Mouse (Mus musculus): Measurements from ENCODE around the gene Sox6. TPM values are rescaled to one million over a fixed set of nuclear protein-coding genes. Genes with fewer than 3 reads are reported as not detected.

Sox6 gene
- total RNA-seq, 2 experiments from 2014 or later, result 0.45 to 0.98 TPM

DNA sequence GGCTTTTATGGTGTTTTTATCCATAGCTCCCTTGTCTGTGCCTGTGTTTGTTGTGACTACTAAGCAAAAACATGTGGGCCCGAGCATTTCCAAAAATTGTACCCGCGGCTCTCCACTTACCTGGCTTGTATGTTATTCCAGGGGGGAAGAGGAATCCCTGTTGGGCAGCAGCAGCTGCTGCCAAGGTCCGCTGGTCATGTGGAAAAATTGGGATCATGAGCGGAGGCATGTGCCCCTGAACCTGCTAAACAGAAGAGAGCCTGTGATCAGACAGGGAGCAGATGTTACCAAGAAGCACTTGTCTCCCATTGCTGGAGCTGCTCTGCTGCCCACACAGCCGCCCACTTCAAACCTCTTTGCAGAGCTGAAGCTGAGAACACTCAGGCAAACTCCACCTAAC, 441.2 kb downstream of the Sox6 start:
- ATAC-seq (replicated peaks; ENCODE audit: poor library complexity, severe bottlenecking), result no peak

DNA sequence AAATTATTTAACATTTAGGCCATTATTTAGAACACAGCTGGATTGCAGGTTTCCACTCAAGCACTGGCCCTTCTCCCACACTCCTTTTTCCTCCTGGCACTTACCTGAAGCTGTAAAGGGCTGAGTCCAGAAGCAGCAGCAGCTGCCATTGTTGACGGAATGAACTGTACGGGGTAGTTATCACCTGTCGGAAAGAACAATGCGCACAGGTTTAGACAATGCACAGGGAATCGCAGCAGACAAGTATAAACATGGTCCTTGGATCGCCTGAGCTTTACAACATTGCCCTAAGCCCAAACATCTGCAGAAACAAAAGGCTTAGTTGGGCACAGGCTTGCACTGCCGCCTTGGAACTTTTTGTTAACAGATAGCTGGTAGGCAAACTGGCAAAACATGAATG, 458.1 kb downstream of the Sox6 start:
- no peak for ATAC-seq (replicated peaks; ENCODE audit: poor library complexity, severe bottlenecking)

DNA sequence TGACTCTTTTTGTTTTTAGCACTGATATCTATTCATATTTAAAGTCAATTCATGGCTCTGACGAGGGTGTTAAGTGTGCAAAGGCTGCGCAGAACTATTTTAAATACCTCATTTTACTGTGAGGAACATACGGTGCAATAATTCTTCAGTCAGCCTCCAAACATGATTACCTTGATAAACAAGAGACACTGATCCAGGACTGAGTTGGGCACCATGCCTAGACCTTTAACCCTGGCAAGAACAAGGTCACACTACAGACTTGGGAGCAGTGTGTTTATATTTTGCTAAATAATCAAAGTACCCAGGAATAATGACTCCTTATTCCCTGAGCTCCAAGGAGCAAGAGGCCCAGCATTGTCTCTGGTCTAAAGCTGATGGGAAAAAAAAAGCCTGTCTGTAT, 458.8 kb downstream of the Sox6 start:
- no peak for ATAC-seq (replicated peaks; ENCODE audit: poor library complexity, severe bottlenecking)

DNA sequence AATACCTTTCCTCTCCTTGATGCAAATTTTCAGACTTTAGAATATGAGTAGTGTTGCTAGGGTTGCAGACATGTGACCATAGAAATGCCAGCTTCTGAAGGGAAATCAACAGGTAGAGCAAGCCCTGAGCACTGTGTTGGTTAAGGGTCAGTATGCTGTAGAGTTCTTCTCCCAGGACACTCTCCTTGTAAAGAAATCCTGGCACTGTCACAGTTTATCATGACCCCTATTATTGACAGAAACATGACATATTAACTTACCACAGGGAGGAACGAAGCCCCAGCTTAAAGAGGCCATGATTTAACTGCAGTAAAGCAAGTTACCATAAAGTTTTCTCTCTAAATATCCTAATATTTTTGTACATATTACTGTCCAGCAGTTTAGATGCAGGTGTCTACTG, 462.2 kb downstream of the Sox6 start:
- ATAC-seq (replicated peaks; ENCODE audit: poor library complexity, severe bottlenecking), result no peak

DNA sequence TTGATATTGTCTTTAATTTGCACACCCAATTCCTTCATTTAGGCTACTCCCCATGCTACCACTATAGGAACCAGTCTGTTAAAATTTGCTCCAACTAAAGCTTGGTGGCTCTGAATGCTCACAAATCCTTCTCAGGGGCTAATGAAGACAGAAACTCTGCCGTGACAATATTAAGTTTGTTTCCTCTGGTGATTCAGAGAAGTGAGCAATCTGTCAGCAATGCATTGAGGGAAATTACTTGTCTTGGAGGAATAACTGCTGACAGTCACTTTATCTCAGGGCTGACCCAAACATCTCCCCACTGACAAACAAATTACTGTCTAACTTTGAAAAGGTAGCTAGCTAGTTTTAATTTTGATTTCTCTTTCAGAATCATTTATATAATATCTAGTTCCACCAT, 463.8 kb downstream of the Sox6 start:
- ATAC-seq (replicated peaks; ENCODE audit: poor library complexity, severe bottlenecking), result no peak

DNA sequence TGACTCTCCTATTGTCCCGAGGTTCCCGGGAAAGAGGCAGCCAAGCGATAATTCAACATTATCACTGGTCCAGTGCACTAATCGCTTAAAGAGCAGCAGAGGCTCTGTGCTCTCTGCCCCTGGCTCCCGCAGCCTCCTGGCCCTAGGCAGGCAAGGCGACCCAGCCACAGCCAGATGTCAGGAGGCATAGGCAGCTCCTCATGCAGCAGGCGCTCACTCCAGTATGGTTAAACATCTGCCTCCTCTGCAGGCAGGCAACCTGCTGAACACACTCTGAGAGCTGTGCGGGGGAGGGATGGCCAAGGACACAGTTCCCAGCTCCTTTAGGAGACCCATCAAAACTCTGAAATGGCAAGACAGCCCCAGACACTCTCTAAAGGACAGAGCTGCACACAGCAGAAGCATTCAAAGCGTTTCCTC, 469.8 kb downstream of the Sox6 start:
- no peak for ATAC-seq (replicated peaks; ENCODE audit: poor library complexity, severe bottlenecking)

DNA sequence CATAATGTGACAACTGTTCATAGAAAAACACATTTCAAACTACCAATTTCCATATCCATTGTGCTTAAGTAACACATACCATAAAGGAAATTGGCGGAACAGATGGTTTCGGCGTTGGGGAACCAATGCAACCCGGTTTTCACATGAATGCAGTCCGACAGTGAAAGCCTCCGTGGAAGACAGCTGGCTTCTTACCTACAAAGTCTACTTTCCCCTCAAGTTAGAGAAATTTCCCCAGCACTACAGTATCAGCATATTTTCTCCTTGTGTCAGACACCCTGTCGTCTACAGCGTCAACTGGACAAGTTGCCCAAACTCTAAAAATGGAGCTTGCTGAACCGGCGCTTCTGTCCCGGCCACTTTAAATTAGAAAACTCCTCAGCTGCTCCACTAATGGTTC, 470.3 kb downstream of the Sox6 start:
- ATAC-seq (replicated peaks; ENCODE audit: poor library complexity, severe bottlenecking), result no peak

DNA sequence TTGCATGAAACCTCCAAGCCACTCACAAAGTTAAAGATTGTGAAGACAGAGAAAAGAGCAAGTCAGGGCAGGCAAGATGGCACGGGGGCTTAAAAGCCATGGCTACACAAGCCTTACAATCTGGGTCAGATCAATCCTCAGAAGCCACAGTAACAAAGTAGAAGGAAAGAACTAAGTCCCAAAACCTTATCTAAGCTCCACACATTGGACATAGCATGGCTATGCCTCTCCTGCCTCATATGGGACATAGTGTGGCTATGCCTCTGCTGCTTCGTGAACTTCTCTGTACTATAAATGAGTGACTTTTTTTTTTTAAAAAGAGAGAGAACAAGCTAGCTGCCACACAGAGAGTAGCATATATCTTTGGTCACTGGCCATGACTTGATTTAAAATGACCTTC, 471.8 kb downstream of the Sox6 start:
- no peak; the same call in 1 of the 2 replicates for ATAC-seq (replicated peaks; ENCODE audit: poor library complexity, severe bottlenecking)

DNA sequence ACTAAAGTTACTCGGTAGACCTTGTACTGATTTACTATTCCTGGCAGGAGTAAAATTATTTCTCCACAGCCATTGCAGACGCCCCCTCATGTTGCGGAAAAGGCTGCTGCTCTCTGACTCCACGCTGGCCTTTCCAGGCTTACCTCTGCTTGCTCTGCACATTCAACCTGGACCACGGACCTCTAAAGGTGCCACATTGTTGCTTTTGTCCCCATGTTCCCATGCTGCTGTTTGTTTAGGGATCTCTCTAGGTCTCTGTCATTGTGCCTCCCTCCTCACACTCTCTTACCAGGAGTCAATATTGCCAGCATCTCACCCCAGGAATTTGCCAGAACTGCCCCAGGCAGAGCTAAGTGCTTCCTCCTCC, 473.6 kb downstream of the Sox6 start:
- ATAC-seq (replicated peaks; ENCODE audit: poor library complexity, severe bottlenecking), result no peak

DNA sequence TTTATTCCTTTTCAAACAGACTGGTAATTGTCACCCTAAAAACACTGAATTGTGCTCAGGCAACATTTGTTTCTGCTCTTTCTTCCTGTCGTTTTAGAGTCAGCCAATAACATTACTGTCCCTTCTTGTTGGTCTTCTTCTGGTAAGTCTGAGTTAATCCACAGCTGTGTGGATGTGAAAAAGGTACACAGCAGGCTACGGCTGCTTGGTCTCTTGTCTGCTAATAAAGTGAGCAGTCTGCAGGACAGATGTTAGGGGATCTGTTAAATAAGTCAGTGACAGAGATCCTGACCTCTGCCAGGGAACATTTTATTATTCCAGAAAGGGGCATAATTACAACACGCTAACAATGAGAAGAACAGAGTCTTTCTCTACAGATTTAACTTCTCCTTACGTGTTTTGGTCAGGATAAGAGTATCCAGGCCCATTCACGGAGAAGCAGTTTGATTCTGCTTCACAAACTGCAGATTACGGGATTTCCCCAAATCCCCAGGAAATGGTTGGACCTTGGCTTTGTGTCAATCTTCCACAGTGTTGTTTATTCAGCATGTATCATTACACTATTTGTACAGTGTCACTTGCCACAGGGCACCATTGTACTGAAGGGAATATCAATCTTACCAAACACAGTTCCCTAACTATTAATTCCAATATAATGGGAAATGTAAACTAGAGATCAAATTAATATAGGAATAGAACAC, 474.1 kb downstream of the Sox6 start:
- no peak for ATAC-seq (replicated peaks; ENCODE audit: poor library complexity, severe bottlenecking)

DNA sequence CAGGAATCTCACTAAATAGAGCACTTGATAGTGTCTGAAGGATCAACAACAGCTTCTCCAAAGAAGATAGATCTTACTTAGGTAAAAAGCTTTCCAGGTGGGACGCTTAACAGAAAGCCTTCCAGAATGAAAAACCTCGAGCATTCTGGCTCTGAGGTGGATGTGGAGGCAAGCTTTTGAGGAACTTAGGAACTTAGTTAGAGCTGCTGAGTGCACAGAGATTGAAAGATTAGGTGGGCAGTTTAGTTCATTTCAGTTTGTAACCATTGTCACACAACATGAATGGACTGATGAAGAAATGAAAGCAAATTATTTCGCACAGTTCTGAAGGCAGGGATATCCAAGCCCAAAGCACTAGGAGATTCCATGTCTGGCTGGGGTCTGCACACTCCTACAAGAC, 481.9 kb downstream of the Sox6 start:
- ATAC-seq (replicated peaks; ENCODE audit: poor library complexity, severe bottlenecking), result no peak

DNA sequence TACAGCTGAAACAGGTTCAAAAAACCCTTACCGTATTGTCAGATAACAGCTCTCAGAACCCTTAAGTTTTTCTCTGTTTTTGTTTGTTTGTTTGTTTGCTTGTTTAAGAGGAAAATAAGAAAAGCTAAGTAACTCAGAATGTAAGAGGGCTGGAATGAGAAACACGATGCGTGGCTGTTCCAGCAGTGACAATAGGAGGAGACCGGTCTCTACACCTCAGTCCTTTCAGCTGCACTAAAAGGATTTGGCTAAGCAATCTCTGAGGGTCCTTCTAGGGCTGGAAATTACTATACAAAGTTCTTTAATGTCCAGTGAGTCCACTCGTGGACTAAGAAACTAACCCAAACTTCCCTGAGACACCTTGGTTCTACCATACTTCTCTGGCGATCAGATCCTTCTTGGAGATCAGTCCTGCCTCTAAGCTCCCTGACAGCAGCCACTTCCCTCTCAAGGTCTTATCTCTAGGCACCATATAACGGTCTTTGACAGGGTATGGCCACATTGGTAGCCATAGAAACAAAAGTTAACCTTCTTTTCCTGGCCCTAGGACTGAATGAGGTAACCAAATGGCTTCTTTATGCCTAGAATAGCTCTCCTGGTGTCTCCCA, 488.3 kb downstream of the Sox6 start:
- peak; percentile 78 for ATAC-seq (replicated peaks; ENCODE audit: poor library complexity, severe bottlenecking)

DNA sequence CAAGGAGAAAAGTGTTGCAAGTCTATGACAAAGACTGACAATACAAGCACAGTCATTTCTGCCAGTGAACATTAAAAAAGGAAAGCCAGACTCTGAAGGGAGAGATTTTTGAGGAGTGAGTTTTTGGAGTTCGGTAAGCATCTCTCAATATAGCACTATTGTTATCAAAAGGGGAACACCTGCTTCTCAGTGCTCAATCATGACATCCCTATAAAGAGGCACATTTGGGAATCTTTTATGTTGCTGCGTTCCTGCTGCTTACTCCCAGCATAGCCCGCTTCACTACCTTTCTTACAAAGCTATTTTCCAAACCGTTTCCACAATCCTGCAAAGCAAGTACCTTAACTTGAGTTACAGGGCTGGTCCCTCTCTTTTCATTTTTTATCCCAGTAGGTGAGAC, 488.9 kb downstream of the Sox6 start:
- ATAC-seq (replicated peaks; ENCODE audit: poor library complexity, severe bottlenecking), result no peak

DNA sequence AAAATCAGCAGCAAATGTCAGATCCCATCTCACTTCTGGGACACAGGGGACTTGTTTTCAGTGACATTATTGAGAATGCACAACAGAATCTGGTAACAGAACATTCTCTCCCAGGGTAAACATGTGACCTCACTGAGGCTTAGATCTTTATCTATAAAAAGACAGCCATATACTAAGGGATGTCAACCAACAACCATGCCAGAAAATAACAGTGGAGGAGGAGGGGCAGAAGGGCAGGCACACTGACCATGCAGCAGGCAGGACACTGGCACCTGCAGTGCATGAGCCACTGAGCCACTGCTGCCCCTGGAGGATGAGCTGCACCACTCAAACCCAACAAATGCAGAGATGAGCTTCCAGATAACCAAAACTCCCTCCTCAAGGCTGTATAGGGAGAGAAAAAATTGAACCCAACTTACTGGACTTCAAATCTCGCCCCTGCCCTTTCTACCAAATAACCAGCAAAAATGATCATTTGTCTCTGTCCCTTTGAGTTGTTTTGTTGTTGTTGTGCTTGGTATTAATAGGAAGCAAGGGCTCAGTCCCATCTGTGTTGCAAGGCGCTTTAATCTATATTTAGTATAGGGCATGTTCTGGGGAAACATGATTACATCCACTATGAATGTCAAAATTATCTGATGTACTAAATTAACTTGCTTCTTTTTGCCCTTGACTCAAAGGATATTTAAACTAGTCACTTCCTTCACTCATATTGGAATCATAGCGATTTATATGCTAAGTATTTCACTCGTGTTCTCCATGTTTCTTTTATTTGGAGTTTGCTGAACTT, 492.8 kb downstream of the Sox6 start:
- no peak for ATAC-seq (replicated peaks; ENCODE audit: poor library complexity, severe bottlenecking)

DNA sequence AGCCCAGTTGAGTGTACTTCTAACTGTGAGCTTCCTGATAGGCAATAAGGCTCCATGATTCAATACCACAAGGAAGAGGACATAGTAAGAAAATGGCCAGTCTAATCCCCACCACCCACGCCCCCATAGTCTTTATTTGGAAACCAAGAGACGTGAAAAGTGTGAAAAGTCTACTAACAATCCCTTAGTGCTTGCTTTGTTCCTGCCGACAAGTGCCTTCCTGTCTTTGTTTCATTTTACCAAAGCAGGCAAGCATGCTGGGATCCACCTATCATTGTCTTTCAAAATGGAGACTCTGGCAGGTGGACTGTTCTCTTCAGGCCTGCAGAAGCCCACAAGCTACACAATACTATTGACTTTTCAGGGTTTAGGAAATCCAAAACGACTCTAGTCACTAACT, 495.0 kb downstream of the Sox6 start:
- ATAC-seq (replicated peaks; ENCODE audit: poor library complexity, severe bottlenecking), result no peak

DNA sequence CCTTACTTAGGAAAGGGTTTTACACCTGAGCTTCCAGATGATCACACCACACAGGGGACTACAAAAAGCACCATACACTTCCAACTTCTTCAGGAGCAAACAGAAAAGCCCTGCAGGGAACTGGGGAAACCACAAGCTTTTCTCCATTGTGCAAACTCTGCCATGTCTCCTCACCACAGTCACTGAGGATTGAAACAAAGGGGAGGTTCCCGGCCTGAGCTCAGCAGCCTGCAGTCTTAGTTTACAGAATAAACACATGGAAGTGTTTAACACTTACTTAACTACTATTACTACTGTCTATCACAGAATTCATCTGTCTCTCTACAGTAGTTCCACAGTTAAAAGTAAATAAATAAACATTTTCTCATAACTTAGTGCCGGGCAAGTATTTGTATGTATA, 498.3 kb downstream of the Sox6 start:
- ATAC-seq (replicated peaks; ENCODE audit: poor library complexity, severe bottlenecking), result peak; percentile 79

DNA sequence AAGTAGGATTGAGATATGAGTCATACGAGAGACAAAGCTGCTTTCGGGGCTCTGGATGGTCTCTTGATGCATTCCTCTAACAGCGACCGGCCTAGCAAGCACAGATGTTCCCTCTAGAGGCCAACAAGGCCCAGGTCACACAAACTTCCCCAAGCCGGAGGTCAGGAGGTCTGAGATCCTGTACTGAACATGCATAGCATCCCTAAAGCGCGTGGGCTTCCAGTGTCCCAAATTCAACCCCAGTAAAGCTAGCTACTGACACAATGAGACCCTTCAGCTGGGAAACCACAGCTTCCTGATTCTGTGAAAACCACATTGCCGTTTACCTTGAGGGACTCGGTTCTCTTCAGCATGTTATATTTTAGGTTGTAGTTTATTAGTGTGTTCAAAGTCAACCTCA, 499.6 kb downstream of the Sox6 start:
- peak; percentile 88 for ATAC-seq (replicated peaks; ENCODE audit: poor library complexity, severe bottlenecking)

DNA sequence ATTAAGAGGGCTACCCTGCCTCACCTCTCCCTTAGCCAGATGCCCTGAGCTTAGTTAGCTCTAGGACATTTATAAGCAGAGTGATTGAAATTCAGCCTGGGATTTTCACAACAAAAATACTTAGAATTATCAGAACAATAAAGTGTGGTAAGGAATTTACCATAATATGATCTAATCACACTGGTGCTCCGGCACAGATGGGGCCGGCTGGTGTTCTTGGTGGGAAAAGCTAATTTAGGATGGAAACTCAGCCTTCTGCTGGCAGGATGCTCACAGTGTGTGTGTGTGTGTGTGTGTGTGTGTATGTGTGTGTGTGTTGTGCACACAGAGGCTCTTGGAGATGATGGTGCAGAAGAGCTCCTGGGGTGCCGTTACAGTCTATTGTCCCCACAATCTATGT, 501.0 kb downstream of the Sox6 start:
- no peak for ATAC-seq (replicated peaks; ENCODE audit: poor library complexity, severe bottlenecking)

DNA sequence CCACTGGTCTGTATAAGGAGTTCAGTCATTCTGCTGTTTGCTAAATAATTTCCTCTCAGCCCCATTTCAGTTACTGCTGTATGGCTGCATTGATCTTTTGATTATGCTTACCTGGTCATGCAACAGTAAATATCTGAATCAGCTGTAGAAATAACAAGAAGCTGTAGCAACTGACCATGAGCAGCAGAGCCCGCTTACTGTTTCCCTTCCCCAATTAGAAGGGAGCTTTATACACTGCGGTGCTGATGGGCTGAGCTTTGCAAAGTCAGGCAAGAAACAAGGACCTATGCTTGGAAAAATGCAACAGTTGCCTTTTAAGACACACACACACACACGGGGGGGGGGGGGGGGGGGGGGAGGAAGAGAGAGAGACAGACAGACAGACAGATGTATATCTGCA, 502.1 kb downstream of the Sox6 start:
- no peak for ATAC-seq (replicated peaks; ENCODE audit: poor library complexity, severe bottlenecking)

DNA sequence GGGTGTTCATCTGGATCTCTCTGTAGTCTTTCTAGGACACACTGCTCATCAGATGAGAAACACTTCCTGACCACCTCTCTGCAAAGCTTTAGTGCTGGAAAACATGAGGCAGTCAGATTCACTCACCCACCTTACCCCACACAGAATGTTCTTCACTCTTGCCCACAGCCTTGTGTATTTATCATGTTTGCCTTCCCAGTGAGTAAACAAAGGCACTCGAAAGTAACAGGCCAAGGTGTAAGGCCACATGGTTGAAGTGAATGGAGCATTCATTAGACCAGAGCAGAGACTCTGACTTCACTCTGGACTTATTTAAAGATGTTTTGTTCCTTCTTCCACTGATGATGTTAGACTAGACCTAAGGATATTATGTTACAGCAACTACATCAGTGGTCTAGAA, 506.7 kb downstream of the Sox6 start:
- ATAC-seq (replicated peaks; ENCODE audit: poor library complexity, severe bottlenecking), result no peak

DNA sequence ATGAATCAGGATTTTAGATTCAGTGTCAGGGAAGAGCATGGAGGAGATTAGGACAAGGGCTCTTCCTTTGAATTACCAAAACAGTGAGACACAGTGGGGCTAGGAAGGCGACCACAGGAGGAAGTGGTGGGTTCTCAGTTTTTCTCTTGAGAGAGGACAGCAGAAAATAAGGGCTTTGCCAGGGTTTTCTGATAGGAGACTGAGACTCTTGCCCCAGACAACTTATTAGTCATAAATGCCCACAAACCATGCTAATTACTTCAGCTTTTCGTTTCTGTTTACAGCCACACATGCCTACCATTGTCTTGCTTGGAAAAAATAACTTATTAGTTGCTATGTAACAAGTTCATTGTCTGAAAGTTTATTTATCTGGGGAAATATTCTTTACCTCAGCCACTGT, 507.4 kb downstream of the Sox6 start:
- peak; percentile 88 for ATAC-seq (replicated peaks; ENCODE audit: poor library complexity, severe bottlenecking)

DNA sequence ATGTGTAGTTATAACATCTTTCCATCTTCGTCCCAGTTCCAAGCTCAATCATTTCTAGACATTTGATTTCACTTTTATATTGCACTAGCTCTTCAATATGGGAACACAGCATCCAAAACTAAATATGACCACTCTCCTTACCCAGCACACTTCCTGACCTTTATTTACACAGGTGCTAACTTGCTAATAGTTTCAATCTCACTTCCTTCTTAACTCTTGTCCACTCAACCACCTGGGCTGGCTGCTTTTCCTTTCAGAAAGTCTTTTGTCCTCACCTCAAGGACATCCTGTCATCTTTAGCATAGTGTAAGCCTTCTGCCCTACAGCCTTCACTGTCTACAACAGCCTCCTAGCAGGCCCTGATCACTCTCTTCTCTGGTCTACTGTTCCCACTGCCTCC, 520.9 kb downstream of the Sox6 start:
- ATAC-seq (replicated peaks; ENCODE audit: poor library complexity, severe bottlenecking), result no peak
